Mouse (Mus musculus): ENCODE measurements at regions not wholly inside any gene's neighbourhood (a gene's known extent, or its start where the extent isn't known, plus 50 kb on each side); places are given as distances from the start of the nearest gene placed in this dataset.

DNA sequence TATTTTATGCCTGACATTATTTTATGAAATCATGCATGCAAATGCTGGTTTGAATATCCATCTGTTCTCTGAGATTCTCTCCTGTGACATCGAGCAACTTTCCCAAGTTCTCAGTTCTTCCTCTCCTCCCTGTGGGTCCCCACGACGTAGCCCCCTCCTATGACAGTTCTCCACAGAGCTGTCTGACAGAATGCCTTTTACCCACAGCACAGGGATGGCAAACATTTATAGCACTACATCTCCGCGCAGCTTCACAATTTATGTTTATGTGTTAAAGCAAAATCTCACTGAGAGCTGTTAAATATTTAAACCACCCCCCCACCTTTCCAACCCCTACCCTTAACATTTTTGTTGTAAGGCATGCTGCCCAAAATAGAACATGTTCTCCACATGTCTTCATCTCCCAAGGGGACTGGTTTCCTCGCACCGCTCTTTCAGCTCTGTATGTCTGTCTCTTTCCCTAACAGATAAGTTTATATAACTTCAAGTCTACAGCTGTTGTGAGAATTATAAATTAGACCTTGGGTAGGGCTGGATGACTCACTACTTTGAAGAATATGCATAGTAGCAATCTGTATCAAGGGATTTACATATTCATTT, 63.5 kb upstream of the Ndst3 start:
- DNase-seq, result no peak

DNA sequence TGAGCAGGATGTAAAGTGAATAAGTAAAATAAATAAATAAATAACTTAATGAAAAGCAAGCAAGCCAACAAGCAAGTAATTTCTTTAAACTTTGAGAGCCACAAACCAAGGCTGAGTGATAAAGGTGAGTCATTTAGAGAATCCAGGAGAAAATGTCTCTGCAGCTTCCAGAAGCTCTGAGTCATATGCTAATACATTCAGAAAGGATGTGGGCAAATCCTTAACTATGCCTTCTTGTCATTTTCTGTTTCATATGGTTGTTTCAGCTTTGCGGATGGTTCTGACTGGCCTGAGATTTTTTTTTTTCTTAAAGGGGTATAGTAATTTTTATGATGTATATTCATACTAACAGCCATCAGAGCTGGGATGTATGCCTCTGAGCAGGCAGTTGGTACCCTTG, 64.3 kb upstream of the Ndst3 start:
- no peak for DNase-seq

DNA sequence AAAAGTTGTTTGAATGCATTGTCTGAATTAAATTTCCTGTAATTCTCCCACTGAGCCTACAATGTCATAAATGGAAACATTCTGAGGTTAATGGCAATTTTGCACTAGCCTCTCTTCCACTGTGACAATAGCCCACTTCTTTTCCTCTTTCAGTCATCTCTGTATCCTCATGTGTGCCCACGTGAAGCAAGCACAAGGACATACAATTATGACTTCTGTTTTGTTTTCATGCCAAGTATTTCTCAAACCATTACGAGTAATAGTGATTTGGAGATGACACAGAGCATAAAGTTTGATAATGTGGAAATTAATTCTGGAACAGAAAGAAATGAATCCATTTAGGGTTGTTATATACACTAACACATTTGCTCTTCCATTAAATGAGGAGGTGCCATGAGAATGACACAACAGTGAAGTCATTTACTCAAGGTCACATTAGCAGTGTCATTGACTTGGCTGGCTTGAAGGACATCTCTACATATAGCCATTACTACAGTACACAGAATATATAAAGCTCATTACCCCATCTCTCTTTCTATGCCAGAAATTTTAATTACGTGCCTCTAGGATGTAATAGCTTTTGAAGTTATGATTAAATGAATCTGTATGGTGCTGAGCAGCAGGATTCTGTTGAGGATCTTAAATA, 75.4 kb upstream of the Ndst3 start:
- DNase-seq, result no peak

DNA sequence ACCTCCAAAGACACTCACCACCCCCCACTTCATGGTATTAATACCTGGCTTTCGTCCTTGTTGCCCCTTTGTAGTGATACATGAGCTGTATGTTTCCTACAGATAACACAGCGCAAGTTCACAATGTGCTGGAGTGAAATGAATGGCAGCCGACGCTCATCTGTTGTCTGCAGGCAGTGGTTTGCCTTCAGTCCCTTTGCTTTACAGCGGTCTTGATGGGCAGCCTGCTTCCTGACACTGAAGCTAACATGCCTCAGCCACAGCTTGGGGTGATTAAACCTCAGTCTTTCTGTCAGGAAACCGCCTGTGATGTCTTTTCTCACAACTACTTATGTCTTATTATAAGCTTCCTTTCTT, 75.9 kb upstream of the Ndst3 start:
- DNase-seq, result no peak

DNA sequence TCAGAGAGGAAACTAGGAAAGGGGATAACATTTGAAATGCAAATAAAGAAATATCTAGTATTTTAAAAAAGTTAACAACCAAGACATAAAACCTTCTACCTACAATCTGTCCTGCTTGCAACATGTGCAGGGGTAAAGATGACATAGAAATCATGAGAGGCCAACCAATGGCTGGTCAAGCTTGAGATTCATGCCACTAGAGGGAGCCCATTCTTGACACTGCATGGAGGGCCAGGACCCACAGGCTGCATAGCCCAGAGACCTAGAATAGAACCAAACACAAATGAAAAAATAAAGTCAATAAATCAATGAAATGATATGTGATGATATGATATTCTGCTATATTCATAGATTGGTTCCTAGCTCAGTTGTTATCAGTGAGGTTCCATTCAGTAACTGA, 89.9 kb upstream of the Ndst3 start:
- DNase-seq, result peak; percentile 26

DNA sequence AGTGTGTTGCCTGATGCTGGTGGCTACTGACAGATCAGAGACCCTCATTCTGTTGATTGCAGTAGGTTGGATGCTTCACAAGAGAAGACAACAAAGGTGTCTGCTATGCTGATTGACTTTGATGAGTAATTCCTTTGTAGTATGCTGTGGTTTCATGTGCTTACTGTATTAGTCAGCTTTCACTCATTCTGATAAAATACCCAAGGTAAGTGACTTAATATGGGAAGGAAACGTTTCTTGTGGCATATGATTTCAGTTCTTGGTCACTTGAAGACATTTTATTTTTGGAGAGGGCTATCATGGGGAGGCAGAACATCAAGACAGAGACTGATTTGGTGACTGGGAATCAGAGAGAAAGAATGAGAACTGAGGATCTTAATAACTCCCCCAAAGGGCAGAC, 90.9 kb upstream of the Ndst3 start:
- DNase-seq, result no peak

DNA sequence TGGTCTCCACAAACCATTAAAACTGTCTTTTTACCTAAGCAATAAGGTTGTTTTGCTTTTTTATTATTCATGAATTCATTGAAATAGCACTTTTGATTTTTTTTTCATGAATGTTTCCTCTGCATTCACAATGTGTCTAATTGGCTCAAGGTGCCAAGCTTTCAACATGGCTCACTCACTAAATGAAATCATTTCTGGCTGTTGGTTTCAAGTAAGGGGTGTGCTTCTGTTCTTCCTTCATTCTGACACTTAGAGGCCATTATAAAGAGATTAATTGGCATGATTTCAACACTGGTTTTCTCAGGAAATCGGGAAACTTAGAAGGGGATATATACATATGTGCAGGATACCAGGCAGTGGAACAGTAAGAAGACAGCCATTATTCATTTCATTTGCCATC, 93.5 kb upstream of the Ndst3 start:
- no peak for DNase-seq

DNA sequence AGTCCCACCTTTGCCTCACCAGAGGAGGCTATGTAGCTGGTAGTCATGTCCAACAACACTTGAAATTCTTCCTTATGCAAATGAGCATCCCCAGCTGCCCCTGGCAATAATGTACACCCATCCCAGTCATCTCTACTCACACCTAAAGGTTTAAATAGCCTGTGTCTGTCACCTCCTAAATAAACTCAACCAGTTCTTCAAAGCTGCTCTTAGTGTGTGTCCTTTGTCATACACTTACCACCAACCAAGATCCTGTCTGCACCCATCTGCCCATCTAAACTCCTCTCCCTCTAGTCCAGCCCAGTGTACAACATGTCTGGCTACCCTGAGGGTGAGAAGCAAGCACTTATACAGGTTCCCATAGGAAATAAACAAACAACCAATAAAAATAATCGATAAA, 103.4 kb upstream of the Ndst3 start:
- DNase-seq, result no peak

DNA sequence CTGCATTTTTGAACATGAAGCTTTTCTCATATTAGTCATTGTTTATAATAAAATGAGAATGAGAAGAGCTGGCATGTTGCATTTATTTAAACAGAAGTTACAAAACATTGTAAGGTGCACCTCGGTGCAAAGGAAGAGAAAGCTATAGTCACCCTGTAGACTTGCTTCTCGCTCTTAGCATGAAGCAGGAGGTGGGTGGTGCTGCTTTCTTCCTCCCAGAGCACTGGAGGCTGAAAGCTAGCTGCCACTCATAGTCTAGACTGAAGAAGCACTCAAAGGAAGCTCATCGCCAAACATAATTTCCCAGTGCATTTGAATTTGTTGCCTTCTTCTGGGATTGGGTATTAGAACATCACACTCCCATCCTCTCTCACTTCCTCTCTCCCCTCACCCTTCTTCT, 114.7 kb upstream of the Ndst3 start:
- DNase-seq, result no peak

DNA sequence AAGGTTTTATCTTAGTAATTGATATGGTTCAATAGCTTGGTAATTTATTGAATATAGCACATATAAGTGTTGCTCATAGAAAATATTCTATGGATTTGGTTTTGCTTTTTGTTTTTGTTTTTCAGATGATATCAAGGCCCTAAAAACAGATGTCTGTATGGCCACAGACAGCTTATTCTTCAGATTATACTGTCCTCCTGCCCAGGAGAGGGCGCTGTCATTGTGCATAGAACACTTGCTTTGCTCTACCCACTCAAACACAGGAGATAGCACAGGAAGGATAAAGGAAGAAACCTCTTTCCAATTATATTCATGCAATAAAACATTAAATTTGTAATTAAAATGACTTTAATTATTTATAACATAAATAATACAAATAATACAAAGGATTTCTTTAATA, 115.4 kb upstream of the Ndst3 start:
- DNase-seq, result no peak

DNA sequence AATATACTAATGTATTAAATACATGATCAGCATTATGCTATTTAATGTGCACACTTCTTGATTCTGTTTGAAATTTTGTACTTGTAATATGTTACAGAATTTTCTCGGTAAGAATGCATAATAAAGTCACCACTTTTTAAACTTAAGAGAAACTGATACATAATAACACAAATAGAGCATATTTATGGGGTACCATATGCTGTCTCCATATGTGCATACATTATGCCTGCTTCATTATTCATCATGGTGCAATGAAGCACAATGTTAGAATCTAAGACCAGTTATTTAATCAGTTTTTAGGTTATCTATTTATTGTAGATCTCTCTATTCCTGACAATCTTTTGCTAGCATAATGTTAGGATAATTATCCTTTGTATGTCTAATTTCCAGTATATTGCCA, 115.9 kb upstream of the Ndst3 start:
- DNase-seq, result no peak

DNA sequence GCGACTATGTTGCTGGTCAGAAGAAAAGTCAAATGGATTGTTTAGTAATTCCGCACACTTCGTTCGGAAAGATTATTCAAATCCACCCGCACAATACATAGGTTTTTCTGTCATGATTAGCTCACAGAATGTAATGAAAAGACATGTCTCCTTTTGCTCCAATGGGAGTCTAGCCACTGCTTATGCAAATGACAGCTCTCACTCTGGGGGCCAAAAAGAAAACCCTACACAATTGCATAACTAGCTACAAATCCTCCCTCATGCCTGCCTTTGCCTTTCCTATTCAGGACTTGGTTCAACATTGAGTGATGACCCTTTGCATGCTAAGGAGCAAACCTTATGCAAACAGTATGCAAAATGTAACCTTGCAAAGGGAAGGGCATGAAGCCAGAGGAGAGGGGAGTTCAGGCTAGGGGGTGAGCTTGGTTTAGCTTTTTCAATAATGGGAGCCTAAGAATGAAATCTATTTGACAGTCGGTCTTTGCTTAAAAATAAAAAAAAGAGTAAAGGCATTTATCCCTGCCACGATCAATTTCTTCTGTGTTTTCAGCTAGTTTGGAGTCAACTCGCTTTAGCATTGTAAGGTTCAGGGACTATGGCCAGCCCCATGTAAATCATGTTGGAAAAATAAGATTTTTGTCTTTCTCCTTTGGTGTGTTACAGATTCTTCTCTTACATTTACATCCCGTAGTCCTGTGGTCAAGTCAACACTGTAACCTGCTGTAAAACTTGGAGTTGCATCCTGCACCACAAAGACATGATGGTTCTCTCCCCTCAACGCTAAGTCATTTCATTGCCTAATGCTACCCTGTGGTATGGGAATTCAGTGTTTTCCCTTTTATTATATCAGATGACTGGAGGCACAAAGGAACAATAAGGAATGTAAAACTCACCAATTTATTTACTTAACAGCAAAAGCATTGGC, 119.6 kb upstream of the Ndst3 start:
- DNase-seq, result no peak

DNA sequence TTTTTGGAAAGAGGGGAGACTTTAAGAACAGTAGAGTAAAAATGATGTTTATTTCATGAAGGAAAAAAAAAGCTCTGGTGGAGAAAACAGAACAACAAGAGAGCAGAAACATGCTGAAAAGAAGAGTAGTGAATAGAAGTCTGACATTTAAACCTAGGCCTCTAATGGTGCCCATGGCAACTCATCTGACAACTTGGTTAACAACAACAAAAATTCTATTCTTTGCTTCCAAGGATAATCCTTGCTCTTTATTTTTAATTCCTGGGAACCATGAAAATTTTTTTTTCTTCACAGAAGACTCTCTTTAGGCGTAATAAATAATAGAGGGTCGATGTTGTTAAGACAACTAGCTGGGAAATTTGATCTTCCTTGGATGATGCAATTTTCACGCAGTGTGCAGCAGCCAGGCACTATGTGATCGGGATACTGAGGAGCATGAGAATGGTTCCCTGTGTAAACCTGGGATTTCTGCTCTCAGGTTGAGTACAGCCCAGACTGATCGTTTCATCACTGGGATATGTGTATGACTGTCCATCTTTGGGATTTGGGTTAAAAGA, 120.4 kb upstream of the Ndst3 start:
- DNase-seq, result no peak

DNA sequence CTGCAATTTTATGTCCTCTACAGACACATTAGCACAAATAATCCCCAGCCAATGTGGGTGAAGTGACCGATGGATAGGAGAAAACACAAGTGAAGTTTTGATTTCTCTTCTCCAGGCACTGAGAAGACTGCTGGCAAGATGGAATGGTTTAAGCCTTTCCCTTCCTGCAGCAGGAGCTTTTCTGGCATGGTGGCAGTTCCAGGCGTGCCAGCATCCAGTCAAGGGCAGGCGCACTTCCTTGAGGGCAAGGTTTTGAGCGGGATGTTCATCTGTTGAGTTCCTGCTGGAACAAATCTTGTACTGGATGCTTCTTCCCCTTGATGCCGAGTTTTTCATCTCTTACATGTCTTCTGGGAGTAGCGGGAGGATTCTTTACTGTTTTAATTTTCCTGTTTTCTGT, 138.1 kb upstream of the Ndst3 start:
- DNase-seq, result no peak

DNA sequence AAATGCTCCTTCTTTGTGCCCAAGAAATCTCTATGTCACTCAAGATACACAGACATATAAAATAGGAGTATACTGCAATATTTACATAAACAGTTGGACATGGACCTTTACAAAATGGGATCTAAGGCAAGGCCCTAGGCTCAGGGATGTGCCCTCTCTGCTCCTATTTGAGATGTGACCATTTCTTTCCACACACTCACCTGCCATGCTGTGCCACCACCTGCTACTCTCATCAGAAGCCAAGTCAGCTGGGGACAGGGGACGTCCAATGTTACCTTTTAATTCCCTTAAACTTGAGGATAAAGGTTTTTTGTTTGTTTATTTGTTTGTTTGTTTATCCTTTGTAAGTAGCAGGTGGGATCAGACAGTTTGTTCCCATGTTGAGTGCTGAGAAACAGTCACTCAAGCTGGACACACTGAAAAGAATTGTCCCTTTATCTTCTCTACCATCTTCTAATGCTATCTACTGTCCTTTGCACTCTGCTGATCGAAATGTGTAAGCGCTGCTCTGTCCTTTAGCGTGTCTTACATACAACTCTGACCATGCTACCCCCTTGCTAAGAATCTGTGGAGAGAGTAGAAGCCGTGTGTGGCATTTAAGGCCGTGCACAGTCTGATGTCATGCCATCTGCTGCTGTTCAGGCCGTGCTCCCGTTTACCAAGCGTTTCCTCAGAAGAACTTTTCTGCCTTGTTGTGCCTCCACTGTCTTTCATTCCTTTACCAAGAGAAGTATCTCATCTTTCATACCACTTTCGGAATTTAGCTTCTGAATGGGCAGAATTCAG, 147.9 kb upstream of the Ndst3 start:
- DNase-seq, result no peak

DNA sequence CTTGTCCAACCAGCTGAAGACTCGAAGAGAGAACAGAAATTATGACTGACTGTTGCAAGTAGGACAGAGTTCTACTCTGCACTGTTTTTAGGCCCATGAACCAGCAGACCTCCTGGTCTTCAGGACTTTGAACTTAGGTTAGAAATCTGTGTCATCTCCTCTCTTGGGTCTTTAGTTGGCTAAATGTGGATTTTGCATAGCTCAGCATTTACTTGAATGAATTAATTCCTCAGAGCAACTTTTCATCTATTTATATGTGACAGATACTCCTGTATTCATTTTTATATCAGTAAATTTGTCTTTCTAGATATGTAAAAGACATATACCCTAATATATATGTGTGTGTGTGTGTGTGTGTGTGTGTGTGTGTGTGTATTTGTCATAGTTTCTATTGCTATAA, 155.9 kb upstream of the Ndst3 start:
- no peak for DNase-seq

DNA sequence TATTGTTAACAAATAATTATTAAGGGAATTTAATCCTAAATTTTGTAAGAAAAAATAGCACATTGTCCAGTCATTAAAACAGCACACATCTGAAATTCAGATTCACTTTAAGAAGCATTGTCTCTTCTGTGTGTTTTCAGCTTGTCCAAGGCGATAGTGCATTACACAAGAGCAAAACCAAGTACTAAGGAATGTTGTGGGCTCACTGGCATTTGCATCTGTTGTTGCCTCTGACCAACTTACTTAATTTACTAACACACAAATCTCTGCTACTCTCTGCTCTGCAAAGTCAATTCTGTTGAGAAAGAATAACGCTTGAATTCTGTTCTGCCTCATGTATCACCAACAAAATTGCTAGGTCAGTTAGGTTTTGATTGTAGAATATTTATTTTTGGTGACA, 158.0 kb upstream of the Ndst3 start:
- no peak for DNase-seq

DNA sequence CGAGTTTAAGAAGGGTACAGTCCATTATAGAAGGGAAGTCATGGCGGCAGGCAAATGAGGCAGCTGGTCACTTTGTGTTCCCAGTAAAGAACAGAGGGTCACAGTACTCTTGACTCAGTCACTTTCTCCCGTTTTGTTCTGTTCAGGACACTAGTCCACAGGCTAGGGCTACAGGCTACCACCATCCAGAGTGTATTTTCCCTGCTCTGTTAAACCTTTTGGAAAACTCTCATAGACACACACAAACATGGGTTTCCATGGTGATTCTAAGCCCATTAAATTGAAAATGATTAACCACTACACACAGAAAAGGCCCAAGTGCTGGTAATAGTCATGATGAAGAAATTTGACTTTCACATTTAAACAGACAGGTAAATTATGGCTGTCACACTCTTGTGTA, 162.2 kb upstream of the Ndst3 start:
- DNase-seq, result no peak

DNA sequence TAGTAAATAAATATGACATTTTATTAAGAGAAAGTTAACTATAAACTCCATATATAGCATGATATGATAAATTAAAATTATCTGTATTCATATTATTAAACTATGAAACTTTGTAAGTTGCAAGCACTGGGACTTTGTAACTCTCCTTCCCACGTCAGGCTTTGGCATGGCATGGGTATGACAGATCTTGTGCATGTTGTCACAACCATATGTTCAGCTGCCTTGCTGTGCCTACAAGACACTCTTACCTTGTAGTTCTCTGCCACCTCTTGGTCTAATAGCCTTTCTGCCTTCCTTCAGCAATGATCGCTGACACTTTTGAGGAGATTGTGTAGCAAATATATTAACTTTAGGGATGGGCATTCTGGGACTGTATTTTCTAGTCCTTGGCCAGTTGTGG, 183.1 kb upstream of the Ndst3 start:
- DNase-seq, result no peak

DNA sequence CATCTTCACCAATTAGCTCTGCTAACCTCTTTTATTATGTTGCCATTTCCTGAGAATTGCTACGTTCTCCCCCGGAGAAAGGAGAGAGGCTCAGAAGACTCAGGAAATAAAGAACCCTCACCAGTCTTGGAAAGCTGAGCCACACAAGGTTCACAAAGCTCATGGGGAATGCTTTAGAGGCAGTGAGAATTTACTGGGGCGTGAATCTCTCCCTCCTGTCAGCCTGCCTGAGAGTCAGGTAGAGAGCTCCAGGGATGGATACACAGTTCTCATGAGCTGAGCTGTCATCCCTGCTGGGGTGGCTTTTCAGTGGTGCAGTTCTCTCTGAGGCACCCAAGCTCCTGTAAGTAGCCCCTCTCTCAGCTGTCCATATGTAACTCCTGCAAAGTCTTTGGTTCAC, 203.0 kb upstream of the Ndst3 start:
- DNase-seq, result peak; percentile 51

DNA sequence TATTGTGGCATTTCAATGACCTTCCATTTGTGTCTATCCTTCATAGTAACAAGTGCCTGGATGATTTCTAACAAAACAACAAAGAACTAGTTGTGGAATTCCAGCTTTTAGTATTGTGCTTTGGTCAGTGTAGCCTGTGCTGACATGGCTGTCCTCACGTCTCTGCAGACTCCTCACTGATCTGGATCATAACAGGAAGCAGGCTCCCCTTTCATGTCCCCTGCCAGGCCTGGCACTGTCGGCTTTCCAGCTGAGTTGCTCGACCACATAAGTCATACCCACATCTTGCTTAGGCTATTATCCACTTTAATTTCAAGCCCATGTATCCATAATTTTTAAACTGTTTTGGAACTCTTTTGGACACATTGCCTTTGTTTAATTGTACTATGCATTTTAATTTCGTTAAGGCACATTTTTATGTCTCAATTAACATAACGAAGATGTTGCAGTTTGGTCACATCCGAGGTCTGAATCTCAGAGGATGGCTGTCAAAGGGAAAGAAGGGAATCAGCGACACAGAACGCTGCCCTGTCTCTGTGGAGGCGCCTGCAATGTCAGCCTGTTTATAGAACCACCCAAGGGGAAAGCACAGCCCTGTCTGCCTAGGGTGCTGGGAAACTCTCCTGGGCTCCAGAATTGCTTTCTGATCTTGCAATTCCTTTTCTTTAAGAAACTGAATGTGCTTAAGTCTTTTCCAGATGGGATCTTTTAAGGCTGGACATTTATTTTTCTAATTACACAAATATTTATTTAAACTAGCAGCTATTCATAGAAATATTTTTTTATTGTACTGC, 215.5 kb upstream of the Ndst3 start:
- peak; percentile 52 for DNase-seq

DNA sequence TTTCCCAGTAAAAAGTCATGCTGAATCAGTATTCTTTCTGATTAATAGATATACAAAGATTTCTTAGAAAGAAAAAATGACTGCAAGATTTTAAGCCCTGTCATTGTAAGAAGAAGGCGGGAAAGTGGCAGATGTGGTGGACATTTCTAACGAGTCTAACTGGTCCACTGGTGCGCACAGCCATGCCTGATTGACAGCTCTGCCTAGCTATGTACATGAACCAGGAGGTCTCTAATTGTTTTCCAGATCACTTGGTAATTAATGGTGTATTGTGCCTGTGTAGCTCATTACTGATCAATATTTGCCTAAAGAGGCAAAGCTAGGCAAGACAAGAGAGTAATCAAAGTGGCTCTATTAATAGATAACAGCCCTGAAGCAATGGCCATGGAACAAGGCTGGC, 227.5 kb upstream of the Ndst3 start:
- DNase-seq, result peak; percentile 31
